Mouse (Mus musculus) liver, embryonic 14.5 days (tissue): Measurements from ENCODE around the gene BC048507. TPM values are rescaled to one million over a fixed set of nuclear protein-coding genes. Genes with fewer than 3 reads are reported as not detected.
A peak's percentile ranks its signal among the peaks of the same experiment; 100 is the strongest.

Source experiments
- ATAC-seq: fragments of 200-750 bp; cut with Nextera tagmentation; 2 replicates; pipeline ENCODE4 v1.8.0; 2017; ENCODE audit warnings: moderate number of reproducible peaks, mild to moderate bottlenecking, moderate library complexity; ENCODE audit not compliant: insufficient read depth
- DNase-seq, 3 experiments: peaks; one replicate each; pipeline ENCODE4 v3.0.0-alpha.2; 2012 to 2013; ENCODE audit warnings: low read depth in 3 of 3, low spot score in 3 of 3
- H3K27ac ChIP-seq: fragments of 300-500 bp; sonication (generic); 2 replicates; pipeline ENCODE4 v1.5.1; 2014; ENCODE audit warnings: moderate library complexity, mild to moderate bottlenecking, control low read depth, inconsistent platforms
- H3K27me3 ChIP-seq: fragments of 300-500 bp; sonication (generic); 2 replicates; pipeline ENCODE4 v1.6.1; 2014; ENCODE audit warnings: mild to moderate bottlenecking, low read length, moderate library complexity; ENCODE audit not compliant: control insufficient read depth, insufficient read depth
- H3K36me3 ChIP-seq: fragments of 300-500 bp; sonication (generic); replicated peaks from 2 replicates; pipeline ENCODE4 v1.6.1; 2014; ENCODE audit warnings: low read depth; ENCODE audit not compliant: control insufficient read depth, insufficient read depth
- H3K4me1 ChIP-seq, 2 experiments: fragments of 200-500 bp in 1 of 2; fragments of 300-500 bp in 1 of 2; sonication (generic) in 1 of 2; replicated peaks; 2 replicates each; pipeline ENCODE4 v1.6.1; 2012 to 2014; ENCODE audit warnings: antibody characterized with exemption in 1 of 2, inconsistent platforms in 1 of 2, low read length in 1 of 2; ENCODE audit not compliant: control insufficient read depth in 2 of 2, insufficient read depth in 2 of 2
- H3K4me2 ChIP-seq: fragments of 300-500 bp; sonication (generic); 2 replicates; pipeline ENCODE4 v1.6.1; 2014; ENCODE audit warnings: low read depth, mild to moderate bottlenecking, control low read depth, moderate library complexity
- H3K4me3 ChIP-seq, 2 experiments: fragments of 200-500 bp in 1 of 2; fragments of 300-500 bp in 1 of 2; sonication (generic) in 1 of 2; 2 replicates each; pipeline ENCODE4 v1.5.1; 2012 to 2014; ENCODE audit warnings: low read depth in 2 of 2, low read length in 2 of 2, mild to moderate bottlenecking in 2 of 2, control low read depth in 1 of 2, inconsistent platforms in 1 of 2, moderate library complexity in 1 of 2; ENCODE audit not compliant: insufficient read depth in 1 of 2
- H3K9ac ChIP-seq: fragments of 300-500 bp; sonication (generic); replicated peaks from 2 replicates; pipeline ENCODE4 v1.6.1; 2014; ENCODE audit warnings: mild to moderate bottlenecking, control low read depth, moderate library complexity
- H3K9me3 ChIP-seq: fragments of 300-500 bp; sonication (generic); 2 replicates; pipeline ENCODE4 v1.6.1; 2016; ENCODE audit warnings: low read length, mixed read lengths; ENCODE audit not compliant: control insufficient read depth
- CTCF ChIP-seq: IDR thresholded peaks from 2 replicates; pipeline ENCODE4 v1.5.1; 2016; ENCODE audit warnings: antibody characterized with exemption, low read depth, control low read depth
- EP300 ChIP-seq: IDR thresholded peaks from 2 replicates; pipeline ENCODE4 v1.6.1; 2016; ENCODE audit warnings: antibody characterized with exemption, low read depth
- WGBS: fragments of 180-500 bp; shearing (Covaris S2); extraction: QIAGEN DNeasy Blood & Tissue Kit; methylation state at CpG from one replicate; pipeline ENCODE4 v1.1.7; 2014; ENCODE audit not compliant: insufficient replicate concordance; 5-methylcytosine and 5-hydroxymethylcytosine counted together
- polyA plus RNA-seq, 2 experiments: library from polyadenylated mRNA; depleted of rRNA in 1 of 2; stranded (reverse) in 1 of 2; unstranded in 1 of 2; fragments of >200 nt; fragmentation: Nextera tagmentation in 1 of 2; extraction: Ambion mirVana in 1 of 2; gene quantifications; 2 replicates each; pipeline versions ENCODE4 v1.2.1 to v1.2.3; 2012 to 2014

The BC048507 gene
- polyA plus RNA-seq, 2 experiments = not detected

DNA sequence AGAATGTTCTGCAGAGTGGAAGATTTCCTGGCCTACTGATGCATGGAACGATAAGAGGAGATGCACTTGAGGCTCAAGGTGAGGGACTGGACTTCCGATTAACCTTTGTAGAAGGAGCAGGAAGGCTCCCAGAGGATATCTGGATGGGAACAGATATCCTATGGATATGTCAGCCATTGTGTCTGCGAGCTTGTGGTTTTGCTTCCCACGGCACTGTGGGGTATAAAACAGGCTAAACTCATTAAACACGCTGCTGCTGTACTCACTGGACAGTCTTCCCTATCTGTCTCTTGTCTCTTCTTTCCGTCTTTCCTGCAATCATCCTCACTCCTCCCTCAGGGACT, 19.4 kb upstream of the BC048507 start:
- Histone ChIP-seq H3K4me3 (peak overlapping the region in 1 of 2 experiments; percentile 5; a peak in 1 of 4 replicates), H3K36me3 (no peaks in the 10 kb centered on the region), H3K4me1 (peaks cover 0 to 4% of the 10 kb centered on the region in 2 experiments; a peak in 2 of 4 replicates), H3K9ac (no peak overlapping the region), H3K27ac (no peak overlapping the region), H3K4me2 (peak overlapping the region; percentile 46; the same call in 1 of the 2 replicates), H3K9me3 (no peaks in the 10 kb centered on the region), H3K27me3 (no peaks in the 10 kb centered on the region)
- ATAC-seq = no peak
- DNase-seq = no peak
- WGBS = 22% methylated on average over 6 of the region's 6 CpGs
- TF ChIP-seq CTCF (no peak), EP300 (no peak)

DNA sequence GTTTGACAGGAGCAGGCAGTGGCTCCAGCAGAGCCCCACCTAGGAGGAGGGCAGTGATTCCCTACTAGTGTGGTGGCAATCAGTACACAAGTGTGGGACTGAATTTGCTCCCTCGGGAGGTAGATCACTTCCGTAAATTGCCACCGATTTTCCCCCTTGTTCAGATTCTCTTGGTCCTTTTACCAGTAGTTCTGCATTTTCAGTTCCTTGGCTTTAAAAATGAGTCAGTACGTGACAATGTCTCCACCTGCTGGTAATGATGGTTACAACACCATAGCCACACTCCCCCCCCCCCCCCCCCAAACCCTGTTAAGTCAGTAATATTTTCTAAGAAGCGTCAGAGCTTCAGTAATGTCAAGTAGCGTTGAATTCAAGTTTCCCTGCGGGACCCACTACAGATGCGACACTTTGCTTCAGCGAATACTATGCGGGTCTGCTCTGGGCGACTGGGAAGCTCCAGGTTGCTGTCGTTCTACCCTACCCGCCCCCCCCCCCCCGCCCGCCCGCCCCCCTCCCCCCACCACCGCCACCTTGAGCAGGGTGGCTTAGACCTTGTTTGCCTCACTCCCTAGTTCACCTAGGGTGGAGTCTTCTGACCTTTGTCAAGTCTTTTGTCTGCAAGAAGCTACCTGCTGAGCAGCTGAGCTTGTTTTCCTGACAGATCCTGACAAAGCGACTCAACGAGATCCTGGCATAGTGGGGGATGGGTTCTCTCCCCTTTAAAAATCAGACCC, 18.8 kb upstream of the BC048507 start:
- TF ChIP-seq CTCF = peak; percentile 54
- TF ChIP-seq EP300 = no peak
- peaks cover 0 to 4% of the 10 kb centered on the region in 2 experiments; a peak in 2 of 4 replicates for H3K4me1 ChIP-seq
- H3K36me3 ChIP-seq = no peaks in the 10 kb centered on the region
- H3K4me3 ChIP-seq = peak overlapping the region in 1 of 2 experiments; percentile 49; a peak in 2 of 4 replicates
- 1% methylated on average over 17 of the region's 19 CpGs for WGBS
- no peaks in the 10 kb centered on the region for H3K9me3 ChIP-seq
- H3K9ac ChIP-seq = no peak overlapping the region
- peak overlapping the region; percentile 46 for H3K4me2 ChIP-seq
- DNase-seq (peak; percentile 2 to 37 (median 16)), ATAC-seq (no peak)
- no peaks in the 10 kb centered on the region for H3K27me3 ChIP-seq
- H3K27ac ChIP-seq = no peak overlapping the region

DNA sequence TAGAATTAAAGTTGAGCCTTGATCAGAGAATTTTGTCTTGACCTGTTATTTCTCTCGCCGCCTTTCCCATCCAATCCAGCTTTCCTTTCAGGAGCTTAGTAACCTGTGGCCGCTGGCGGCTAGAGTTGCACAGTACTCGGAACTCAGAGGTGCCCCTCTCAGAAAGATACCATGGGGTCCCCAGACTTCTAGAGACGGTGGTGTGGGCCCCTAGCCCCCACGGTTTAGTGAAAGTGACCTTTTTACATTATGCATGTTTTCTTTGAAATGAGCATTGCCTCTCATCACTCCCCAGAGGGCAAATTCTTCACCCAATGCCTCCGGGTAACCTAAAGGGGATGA, 18.3 kb upstream of the BC048507 start:
- peak overlapping the region; percentile 46 for H3K4me2 ChIP-seq
- DNase-seq = no peak
- H3K36me3 ChIP-seq = no peaks in the 10 kb centered on the region
- H3K9ac ChIP-seq = no peak overlapping the region
- peaks cover 0 to 4% of the 10 kb centered on the region in 2 experiments; a peak in 2 of 4 replicates for H3K4me1 ChIP-seq
- TF ChIP-seq EP300 (no peak), CTCF (no peak)
- H3K4me3 ChIP-seq = 0 out of 4 replicates have a peak overlapping the region, but pooled peaks of 1 of the 2 experiments have one; percentile 49
- no peak for ATAC-seq
- no peaks in the 10 kb centered on the region for H3K9me3 ChIP-seq
- 27% methylated on average over 8 of the region's 8 CpGs for WGBS
- no peaks in the 10 kb centered on the region for H3K27me3 ChIP-seq
- no peak overlapping the region for H3K27ac ChIP-seq

DNA sequence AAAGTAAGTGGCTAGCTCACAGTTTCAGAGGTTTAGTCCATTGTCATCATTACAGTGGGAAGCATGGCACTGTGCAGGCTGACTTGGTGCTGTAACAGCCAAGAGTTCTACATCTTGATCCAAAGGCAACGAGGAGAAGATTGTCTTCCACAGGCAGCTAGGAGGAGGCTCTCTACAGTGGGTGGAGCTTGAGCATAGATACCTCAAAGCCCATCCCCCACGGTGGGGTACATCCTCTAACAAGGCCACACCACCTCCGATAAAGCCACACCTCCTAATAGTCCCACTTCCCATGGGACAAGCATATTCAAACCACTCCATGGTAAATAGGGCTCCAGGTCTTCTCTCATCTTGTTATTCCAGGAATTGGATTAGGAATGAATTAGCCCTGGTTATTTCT, 12.8 kb upstream of the BC048507 start:
- 54% methylated on average over 3 of the region's 3 CpGs for WGBS
- H3K27me3 ChIP-seq = no peaks in the 10 kb centered on the region
- ATAC-seq (no peak), DNase-seq (no peak)
- no peak overlapping the region for H3K9ac ChIP-seq
- H3K9me3 ChIP-seq = no peaks in the 10 kb centered on the region
- H3K4me2 ChIP-seq = no peak overlapping the region
- H3K4me3 ChIP-seq = no peak overlapping the region
- H3K36me3 ChIP-seq = no peaks in the 10 kb centered on the region
- no peak overlapping the region for H3K27ac ChIP-seq
- no peaks in the 10 kb centered on the region for H3K4me1 ChIP-seq
- TF ChIP-seq CTCF (no peak), EP300 (no peak)

DNA sequence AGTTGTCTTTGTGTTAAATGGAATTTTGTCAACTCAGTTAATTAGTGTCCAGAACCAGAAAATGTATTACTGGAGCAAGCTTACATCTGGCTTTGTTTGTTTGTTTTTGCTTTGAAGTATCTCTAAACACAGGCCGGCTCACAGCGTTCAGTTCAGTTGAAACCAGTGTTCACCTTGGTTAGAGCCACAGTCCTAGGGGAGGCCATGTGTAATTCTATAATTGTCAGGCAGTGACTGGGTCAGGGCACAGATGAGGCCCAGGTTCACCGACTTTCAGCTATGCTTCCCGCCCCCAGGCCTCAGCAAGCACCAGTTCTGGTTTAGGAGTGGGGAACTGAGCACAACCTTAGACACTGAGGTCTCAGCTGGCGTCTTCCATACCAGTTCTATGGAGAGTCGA, 10.0 kb upstream of the BC048507 start:
- no peaks in the 10 kb centered on the region for H3K36me3 ChIP-seq
- no peaks in the 10 kb centered on the region for H3K4me1 ChIP-seq
- no peak for ATAC-seq
- H3K27me3 ChIP-seq = no peaks in the 10 kb centered on the region
- H3K4me3 ChIP-seq = no peak overlapping the region
- no peak overlapping the region for H3K4me2 ChIP-seq
- H3K27ac ChIP-seq = no peak overlapping the region
- H3K9ac ChIP-seq = no peak overlapping the region
- TF ChIP-seq CTCF (no peak), EP300 (no peak)
- WGBS = 64% methylated on average over 6 of the region's 6 CpGs
- DNase-seq = no peak
- H3K9me3 ChIP-seq = no peaks in the 10 kb centered on the region
